Mouse (Mus musculus) hindbrain, embryonic 16.5 days (tissue): Measurements from ENCODE around the gene Msi2. TPM values are rescaled to one million over a fixed set of nuclear protein-coding genes. Genes with fewer than 3 reads are reported as not detected.

Experiments
- ATAC-seq: fragments of 200-750 bp; cut with Nextera tagmentation; 2 replicates; pipeline ENCODE4 v1.8.0; 2017; ENCODE audit warnings: moderate TSS enrichment, moderate library complexity
- H3K27ac ChIP-seq: fragments of 300-500 bp; sonication (generic); 2 replicates; pipeline ENCODE4 v1.5.1; 2014; ENCODE audit warnings: low read depth, mild to moderate bottlenecking, control low read depth, low read length, moderate library complexity
- H3K27me3 ChIP-seq: fragments of 300-500 bp; sonication (generic); replicated peaks from 2 replicates; pipeline ENCODE4 v1.6.1; 2014; ENCODE audit warnings: low read length; ENCODE audit not compliant: control insufficient read depth, insufficient read depth
- H3K36me3 ChIP-seq: fragments of 300-500 bp; sonication (generic); 2 replicates; pipeline ENCODE4 v1.6.1; 2014; ENCODE audit warnings: mild to moderate bottlenecking, low read length, moderate library complexity, mixed read lengths; ENCODE audit not compliant: control insufficient read depth, insufficient read depth
- H3K4me1 ChIP-seq: fragments of 300-500 bp; sonication (generic); 2 replicates; pipeline ENCODE4 v1.6.1; 2014; ENCODE audit warnings: low read depth, low read length; ENCODE audit not compliant: control insufficient read depth, insufficient read depth
- H3K4me2 ChIP-seq: fragments of 300-500 bp; sonication (generic); 2 replicates; pipeline ENCODE4 v1.6.1; 2014; ENCODE audit warnings: mild to moderate bottlenecking, low read length, control low read depth, moderate library complexity
- H3K4me3 ChIP-seq: fragments of 300-500 bp; sonication (generic); 2 replicates; pipeline ENCODE4 v1.5.1; 2014; ENCODE audit warnings: mild to moderate bottlenecking, low read length, control low read depth, moderate library complexity
- H3K9ac ChIP-seq: fragments of 300-500 bp; sonication (generic); 2 replicates; pipeline ENCODE4 v1.6.1; 2014; ENCODE audit warnings: low read depth, mild to moderate bottlenecking, control low read depth, low read length, moderate library complexity
- H3K9me3 ChIP-seq: fragments of 300-500 bp; sonication (generic); 2 replicates; pipeline ENCODE4 v1.6.1; 2014; ENCODE audit warnings: mild to moderate bottlenecking, low read length, moderate library complexity; ENCODE audit not compliant: control insufficient read depth
- WGBS: fragments of 180-500 bp; shearing (Covaris S2); extraction: QIAGEN DNeasy Blood & Tissue Kit; methylation state at CpG from one replicate; pipeline ENCODE4 v1.1.7; 2014; 5-methylcytosine and 5-hydroxymethylcytosine counted together
- polyA plus RNA-seq: library from polyadenylated mRNA; unstranded; fragments of >200 nt; fragmentation: Nextera tagmentation; extraction: Ambion mirVana; gene quantifications from 2 replicates; pipeline ENCODE4 v1.2.1, GENCODE M21; 2015

Msi2 gene
- polyA plus RNA-seq, 1 experiment from 2014 or later = 31.0 TPM

DNA sequence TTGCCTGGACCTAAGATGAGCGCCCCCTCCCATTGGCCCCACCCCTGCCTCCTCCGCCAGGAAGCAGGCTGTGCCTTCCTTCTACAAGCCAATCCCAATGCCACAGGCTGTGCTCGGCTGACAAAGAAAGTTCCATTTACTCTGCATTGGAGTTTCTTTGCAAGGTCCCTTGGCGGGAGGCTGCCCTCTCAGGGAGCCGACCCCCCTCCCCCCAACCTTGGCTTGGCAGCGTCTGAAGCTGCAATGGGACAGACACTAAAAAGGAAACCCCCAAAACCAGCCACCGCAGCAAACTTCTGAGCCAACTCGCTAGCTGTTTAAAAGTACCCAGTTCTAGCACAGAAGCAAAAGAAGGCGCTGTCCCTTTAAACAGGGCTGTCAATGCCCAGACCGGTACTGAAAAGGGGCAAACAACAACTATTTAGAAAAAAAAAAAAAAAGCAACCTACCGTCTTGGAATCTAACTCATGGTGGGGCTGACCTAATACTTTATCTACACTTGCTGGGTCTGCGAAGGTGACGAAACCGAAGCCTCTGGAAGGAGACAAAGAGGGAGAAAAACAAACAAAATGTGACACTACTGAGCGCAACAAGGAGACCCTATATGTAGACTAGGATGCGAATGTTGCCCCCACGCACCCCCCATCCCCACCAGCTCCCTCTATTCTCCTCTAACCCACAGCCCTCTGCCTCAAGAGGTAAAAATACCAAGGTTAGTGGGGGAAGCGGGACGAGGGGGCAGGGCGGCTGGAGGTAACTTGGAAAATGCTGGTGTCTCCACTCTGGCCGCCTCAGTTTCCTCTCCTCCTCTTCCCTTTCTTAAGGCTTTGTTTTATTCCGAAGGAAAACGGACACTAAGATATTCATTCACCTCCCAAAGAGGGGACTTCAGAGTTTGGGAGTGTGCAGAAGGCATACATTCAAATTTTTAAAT lies 2.0 kb downstream of the Msi2 start:
- under 1% methylated on average over 23 of the region's 23 CpGs for WGBS
- peaks cover 26% of the 10 kb centered on the region for H3K4me1 ChIP-seq
- ATAC-seq = peak; percentile 15; the same call in 1 of the 2 replicates

GRCm38 (mm10) chr11:88715299-88715698 lies 3.0 kb downstream of the Msi2 start:
- peak overlapping the region; percentile 94 for H3K4me3 ChIP-seq
- H3K27ac ChIP-seq = peak overlapping the region; percentile 9; the same call in 1 of the 2 replicates
- peak overlapping the region; percentile 95 for H3K9ac ChIP-seq
- 20% methylated on average over 7 of the region's 7 CpGs for WGBS
- peak overlapping the region; percentile 56 for H3K4me2 ChIP-seq
- H3K4me1 ChIP-seq = peaks cover 27% of the 10 kb centered on the region
- no peak for ATAC-seq
- H3K9me3 ChIP-seq = no peaks in the 10 kb centered on the region
- no peaks in the 10 kb centered on the region for H3K27me3 ChIP-seq
- peaks cover 8% of the 10 kb centered on the region for H3K36me3 ChIP-seq

More for the DNA sequence above, 2.0 kb downstream of the Msi2 start:
- no peaks in the 10 kb centered on the region for H3K27me3 ChIP-seq
- H3K4me3 ChIP-seq = peak overlapping the region; percentile 94
- H3K9me3 ChIP-seq = no peaks in the 10 kb centered on the region
- H3K4me2 ChIP-seq = peak overlapping the region; percentile 56
- H3K36me3 ChIP-seq = peaks cover 8% of the 10 kb centered on the region
- H3K9ac ChIP-seq = peak overlapping the region; percentile 95
- peak overlapping the region; percentile 52 for H3K27ac ChIP-seq

GRCm38 (mm10) chr11:88714127-88714526 lies 4.2 kb downstream of the Msi2 start:
- H3K9me3 ChIP-seq = no peaks in the 10 kb centered on the region
- H3K4me2 ChIP-seq = peak overlapping the region; percentile 56
- peaks cover 8% of the 10 kb centered on the region for H3K36me3 ChIP-seq
- no peak for ATAC-seq
- no peaks in the 10 kb centered on the region for H3K27me3 ChIP-seq
- peak overlapping the region; percentile 30 for H3K4me3 ChIP-seq
- H3K4me1 ChIP-seq = peaks cover 30% of the 10 kb centered on the region
- no peak overlapping the region for H3K9ac ChIP-seq
- 52% methylated on average over 7 of the region's 7 CpGs for WGBS
- H3K27ac ChIP-seq = no peak overlapping the region

- H3K27ac ChIP-seq = no peak overlapping the region
- peaks cover 8% of the 10 kb centered on the region for H3K36me3 ChIP-seq
- H3K4me2 ChIP-seq = peak overlapping the region; percentile 56
- H3K4me3 ChIP-seq = peak overlapping the region; percentile 30
- H3K4me1 ChIP-seq = peaks cover 30% of the 10 kb centered on the region
- H3K9me3 ChIP-seq = no peaks in the 10 kb centered on the region
- H3K27me3 ChIP-seq = no peaks in the 10 kb centered on the region
- no peak for ATAC-seq
- H3K9ac ChIP-seq = peak overlapping the region; percentile 22; the same call in 1 of the 2 replicates
- 27% methylated on average over 9 of the region's 9 CpGs for WGBS
These were observed 4.8 kb downstream of the Msi2 start for GRCm38 (mm10) chr11:88713479-88713878.

DNA sequence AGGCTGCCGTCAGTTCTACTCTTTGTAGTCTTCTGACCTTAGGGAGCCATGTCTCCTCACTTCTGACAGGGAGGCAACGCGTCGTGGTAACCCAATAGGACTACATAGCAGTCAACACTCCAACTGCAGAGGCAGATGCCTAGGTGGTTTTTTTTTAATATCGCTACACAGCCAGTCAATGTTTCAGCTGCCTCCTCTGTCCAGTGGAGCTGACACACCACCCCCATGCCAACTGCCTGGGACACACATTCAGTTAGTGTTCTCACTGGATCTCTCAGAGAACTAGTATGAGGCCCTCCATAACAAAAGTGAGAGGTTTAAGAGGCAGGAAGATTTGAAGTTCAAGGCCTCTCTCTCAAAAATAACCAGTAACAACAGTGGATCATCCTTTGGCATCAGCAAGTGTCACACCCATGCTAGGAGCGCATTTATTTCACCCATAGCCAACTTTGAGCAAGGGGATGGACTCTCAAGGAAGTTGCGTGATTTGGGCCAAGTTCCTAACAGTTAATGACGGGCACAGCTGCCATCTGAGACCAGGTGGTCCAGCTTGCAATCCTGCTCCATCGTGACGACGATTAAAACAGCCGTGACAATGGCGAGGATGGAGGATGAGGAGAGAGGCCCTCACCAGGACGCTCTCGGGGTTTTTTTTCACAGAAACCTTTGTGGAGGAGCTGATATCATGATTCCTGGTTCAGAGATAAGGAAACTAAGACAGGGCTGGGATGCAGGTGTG lies 8.3 kb downstream of the Msi2 start:
- H3K9ac ChIP-seq = no peak overlapping the region
- H3K27ac ChIP-seq = no peak overlapping the region
- WGBS = 56% methylated on average over 15 of the region's 15 CpGs
- H3K4me2 ChIP-seq = no peak overlapping the region; the same call in 1 of the 2 replicates
- ATAC-seq = no peak
- no peaks in the 10 kb centered on the region for H3K9me3 ChIP-seq
- H3K36me3 ChIP-seq = peaks cover 8% of the 10 kb centered on the region
- H3K4me1 ChIP-seq = peaks cover 24% of the 10 kb centered on the region
- no peaks in the 10 kb centered on the region for H3K27me3 ChIP-seq
- H3K4me3 ChIP-seq = no peak overlapping the region

DNA sequence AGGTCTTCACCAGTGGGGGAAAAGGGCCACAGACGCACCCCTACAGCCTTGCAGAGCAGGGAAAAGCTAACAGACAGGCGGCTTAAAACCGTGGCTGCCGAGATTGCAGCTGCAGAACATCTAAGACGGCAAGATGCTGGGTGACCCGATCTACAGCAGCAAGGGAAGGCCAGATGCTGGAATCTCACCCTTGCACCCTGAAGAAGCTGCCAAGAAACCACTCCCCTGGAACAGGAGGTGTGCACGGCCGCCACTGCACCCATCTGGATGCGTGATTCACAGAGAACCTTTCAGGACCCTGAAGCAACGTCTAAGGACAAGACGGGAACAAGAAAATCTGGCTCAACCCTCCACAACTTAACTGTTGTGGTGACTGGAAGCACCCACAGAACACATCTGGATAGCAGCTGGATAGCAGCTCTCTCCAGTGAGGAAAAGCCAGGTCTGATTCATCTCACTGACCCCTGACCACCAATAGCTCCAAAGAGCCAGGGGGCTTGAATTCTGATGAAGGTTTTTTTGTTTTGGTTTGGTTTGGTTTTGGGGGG lies 11.0 kb downstream of the Msi2 start:
- no peak overlapping the region for H3K4me3 ChIP-seq
- no peak for ATAC-seq
- H3K4me1 ChIP-seq = peaks cover 25% of the 10 kb centered on the region

GRCm38 (mm10) chr11:88704688-88705087 lies 13.6 kb downstream of the Msi2 start:
- 68% methylated on average over 10 of the region's 10 CpGs for WGBS
- Histone ChIP-seq H3K4me3 (no peak overlapping the region), H3K27ac (0 out of 2 replicates have a peak overlapping the region, but pooled peaks have one; percentile 3), H3K9ac (no peak overlapping the region), H3K36me3 (peaks cover 3% of the 10 kb centered on the region; the same call in 1 of the 2 replicates), H3K4me2 (no peak overlapping the region), H3K27me3 (no peaks in the 10 kb centered on the region), H3K9me3 (no peaks in the 10 kb centered on the region), H3K4me1 (peaks cover 29% of the 10 kb centered on the region)
- ATAC-seq = no peak

More for the DNA sequence above, 11.0 kb downstream of the Msi2 start:
- Histone ChIP-seq H3K9me3 (no peaks in the 10 kb centered on the region), H3K36me3 (peaks cover 8% of the 10 kb centered on the region), H3K27ac (no peak overlapping the region), H3K9ac (no peak overlapping the region), H3K27me3 (no peaks in the 10 kb centered on the region), H3K4me2 (no peak overlapping the region)
- WGBS = 63% methylated on average over 11 of the region's 11 CpGs

DNA sequence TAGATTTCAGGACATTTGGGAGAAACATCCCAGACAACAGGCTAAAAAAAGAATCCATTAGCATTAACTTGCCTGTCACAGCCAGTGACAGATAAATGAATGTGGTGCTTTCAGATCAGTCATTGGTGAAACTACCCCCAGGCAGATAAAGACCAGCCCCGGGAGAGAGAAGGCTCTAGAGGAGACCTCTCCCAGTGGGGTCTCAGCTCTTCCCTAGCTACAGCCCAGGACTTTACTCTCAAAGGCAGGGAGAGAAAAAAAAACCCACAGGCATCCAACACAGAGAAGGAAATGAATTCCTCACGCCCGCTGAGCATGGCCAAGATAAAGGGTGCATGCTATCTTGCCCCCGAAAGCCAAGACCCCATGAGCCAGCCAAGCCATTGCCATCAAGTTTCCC lies 15.1 kb downstream of the Msi2 start:
- Histone ChIP-seq H3K27me3 (no peaks in the 10 kb centered on the region), H3K36me3 (peaks cover 8% of the 10 kb centered on the region; the same call in 1 of the 2 replicates), H3K4me1 (peaks cover 29% of the 10 kb centered on the region), H3K27ac (peak overlapping the region; percentile 10; the same call in 1 of the 2 replicates), H3K9me3 (no peaks in the 10 kb centered on the region), H3K9ac (no peak overlapping the region), H3K4me2 (no peak overlapping the region; the same call in 1 of the 2 replicates), H3K4me3 (no peak overlapping the region)
- WGBS = 25% methylated on average over 4 of the region's 4 CpGs
- no peak for ATAC-seq
